Mouse (Mus musculus): ENCODE data around the gene F830045P16Rik. TPM values are rescaled to one million over a fixed set of nuclear protein-coding genes. Genes with fewer than 3 reads are reported as not detected.

F830045P16Rik gene
- polyA plus RNA-seq (2015; fragmentation: Nextera tagmentation; extraction: Ambion mirVana): not detected in 2 replicates

DNA sequence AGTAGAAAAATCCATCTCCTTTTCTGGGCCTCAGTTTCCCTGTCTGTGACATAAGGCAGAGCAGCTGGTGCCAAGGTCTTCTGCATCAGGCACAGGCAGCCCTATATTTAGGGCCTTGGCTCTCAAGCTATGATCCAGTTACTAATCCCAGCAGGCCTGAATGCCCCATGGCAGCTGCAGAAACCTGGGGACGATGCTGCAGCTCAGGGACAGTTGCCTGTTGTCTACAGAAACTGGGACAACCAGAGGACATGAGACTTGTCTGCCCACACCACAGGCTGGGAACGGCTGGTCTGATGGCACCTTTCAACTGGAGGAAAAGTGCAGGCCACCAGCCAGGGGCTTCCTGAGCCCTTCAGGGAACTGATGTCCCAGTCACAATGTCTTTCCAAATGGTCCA lies at the start of gene F830045P16Rik:
TSS of gene F830045P16Rik (minus strand) at position 226 of the 400 bp plus-strand sequence.
- Histone ChIP-seq H3K9ac (no peak within 1 kb of the TSS), H3K4me2 (no peak within 1 kb of the TSS), H3K36me3 (no peaks in the 10 kb centered on the region), H3K9me3 (no peaks in the 10 kb centered on the region), H3K4me3 (no peak within 1 kb of the TSS), H3K27me3 (peaks cover 48% of the 10 kb centered on the region), H3K27ac (no peak within 1 kb of the TSS), H3K4me1 (replicated peaks) (peaks cover 12% of the 10 kb centered on the region)
- 61% methylated on average over 2 of the region's 2 CpGs for WGBS
- no peak for ATAC-seq (ENCODE audit: low FRiP score)

DNA sequence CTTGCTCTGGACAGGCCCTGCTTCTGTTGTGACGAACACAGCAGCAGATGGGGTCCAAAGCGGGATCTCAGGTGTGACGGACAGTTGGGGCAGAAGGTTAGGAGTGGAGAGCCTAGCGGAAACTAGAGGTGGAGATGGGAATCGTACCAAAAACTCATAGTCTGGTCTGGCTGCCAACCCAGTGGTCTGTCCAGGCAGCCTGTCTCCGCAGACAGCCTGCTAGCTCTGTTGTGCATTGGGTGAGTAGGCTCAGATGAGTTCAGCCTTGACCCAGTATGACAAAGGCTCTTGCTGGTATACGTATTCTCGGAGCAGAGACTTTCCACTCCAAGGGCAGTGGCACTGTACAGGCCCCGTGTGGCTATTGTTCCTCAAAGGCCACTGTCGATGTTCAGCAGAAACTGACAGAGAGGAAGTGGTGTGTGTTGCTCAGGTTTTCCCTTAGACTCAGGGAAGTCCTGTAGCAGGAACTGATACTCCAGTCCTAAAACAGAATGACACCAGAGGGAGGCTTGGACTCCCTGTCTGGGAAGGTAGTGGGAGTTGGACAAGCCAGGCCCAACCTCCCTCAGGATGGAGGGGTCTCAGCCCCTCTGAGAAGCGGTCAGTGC lies 49.6 kb upstream of the F830045P16Rik start:
- H3K9me3 ChIP-seq: no peaks in the 10 kb centered on the region
- 81% methylated on average over 11 of the region's 11 CpGs for WGBS

DNA sequence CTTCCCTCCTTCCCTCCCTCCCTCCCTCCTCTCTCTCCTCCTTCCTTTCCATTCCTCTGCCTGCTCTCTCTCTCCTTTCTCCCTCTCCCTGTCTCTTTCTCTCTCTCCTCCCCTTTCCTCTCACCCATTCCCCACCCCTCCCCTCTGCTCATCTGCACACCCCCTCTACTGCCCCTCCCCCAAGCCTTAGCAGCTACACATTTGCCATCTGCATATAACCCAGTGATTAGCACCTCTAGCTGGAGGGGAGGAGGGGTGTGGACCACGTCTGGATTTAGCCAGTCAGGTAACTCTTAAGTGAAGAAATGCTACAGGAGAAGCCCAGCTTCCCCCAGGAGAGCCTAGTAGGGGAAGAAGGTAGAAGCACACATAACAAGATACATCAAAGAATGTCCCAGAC lies 48.5 kb upstream of the F830045P16Rik start:
- Histone ChIP-seq H3K4me2 (no peak overlapping the region), H3K27ac (no peak overlapping the region), H3K9ac (no peak overlapping the region), H3K4me3 (no peak overlapping the region), H3K27me3 (0 out of 2 replicates have a peak, but pooled peaks cover 3% of the 10 kb centered on the region), H3K36me3 (no peaks in the 10 kb centered on the region), H3K4me1 (replicated peaks) (peaks cover 20% of the 10 kb centered on the region), H3K9me3 (no peaks in the 10 kb centered on the region)
- WGBS: 8% methylated on average over 1 of the region's 1 CpGs
- ATAC-seq (ENCODE audit: low FRiP score): no peak

More for the DNA sequence above, 49.6 kb upstream of the F830045P16Rik start:
- Histone ChIP-seq H3K4me3 (no peak overlapping the region), H3K9ac (no peak overlapping the region), H3K4me2 (no peak overlapping the region), H3K27me3 (0 out of 2 replicates have a peak, but pooled peaks cover 3% of the 10 kb centered on the region), H3K27ac (no peak overlapping the region), H3K36me3 (no peaks in the 10 kb centered on the region), H3K4me1 (replicated peaks) (peaks cover 20% of the 10 kb centered on the region)
- ATAC-seq (ENCODE audit: low FRiP score): no peak

DNA sequence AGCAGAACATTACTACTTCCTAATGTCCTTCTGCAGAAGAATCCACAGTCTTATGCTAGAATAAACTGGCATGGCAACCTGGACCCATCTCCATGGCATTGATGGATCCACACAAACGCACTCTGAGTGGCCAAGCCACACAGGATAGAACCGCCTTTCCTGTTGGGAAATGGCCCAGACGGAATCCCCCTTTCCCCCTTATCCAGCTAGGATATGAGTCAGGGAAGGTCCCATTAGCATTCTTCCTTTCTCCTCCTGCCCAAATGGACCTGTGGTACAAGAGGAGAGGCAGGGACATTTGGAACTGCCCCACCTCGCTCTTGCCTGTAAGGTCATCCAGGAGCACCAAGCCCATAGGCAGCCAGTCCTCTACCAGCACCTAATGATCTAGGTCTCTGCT lies 45.9 kb upstream of the F830045P16Rik start:
- Histone ChIP-seq H3K4me2 (no peak overlapping the region), H3K9ac (no peak overlapping the region), H3K4me1 (replicated peaks) (peaks cover 13% of the 10 kb centered on the region; the same call in 1 of the 2 replicates), H3K36me3 (no peaks in the 10 kb centered on the region), H3K27me3 (peaks cover 10% of the 10 kb centered on the region; the same call in 1 of the 2 replicates), H3K9me3 (no peaks in the 10 kb centered on the region), H3K4me3 (no peak overlapping the region), H3K27ac (no peak overlapping the region)
- WGBS: 88% methylated on average over 4 of the region's 4 CpGs
- no peak for ATAC-seq (ENCODE audit: low FRiP score)

DNA sequence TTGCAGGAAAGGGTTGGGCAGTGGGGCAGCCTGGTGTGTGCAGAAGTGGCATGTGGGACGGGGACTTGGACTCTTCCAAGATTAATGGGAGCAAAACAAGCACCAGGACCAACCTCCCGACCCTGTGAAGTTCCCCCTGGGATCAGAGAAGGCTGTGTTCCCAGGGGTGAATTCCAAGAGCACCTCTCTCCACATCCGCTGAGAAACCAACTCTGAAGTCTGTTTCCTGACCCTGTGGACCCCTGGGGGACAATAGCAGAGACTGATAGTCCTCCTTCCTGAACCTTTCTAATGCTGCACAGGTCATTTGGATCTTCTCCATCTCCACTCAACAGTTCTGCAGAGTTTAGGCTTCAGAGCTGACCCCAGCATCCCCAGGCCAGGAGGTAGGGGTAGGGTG lies 45.4 kb upstream of the F830045P16Rik start:
- Histone ChIP-seq H3K4me3 (no peak overlapping the region), H3K36me3 (no peaks in the 10 kb centered on the region), H3K4me1 (replicated peaks) (peaks cover 13% of the 10 kb centered on the region; the same call in 1 of the 2 replicates), H3K9me3 (no peaks in the 10 kb centered on the region), H3K27ac (no peak overlapping the region), H3K4me2 (no peak overlapping the region), H3K27me3 (peaks cover 14% of the 10 kb centered on the region; the same call in 1 of the 2 replicates), H3K9ac (no peak overlapping the region)
- WGBS: 66% methylated on average over 3 of the region's 3 CpGs
- ATAC-seq (ENCODE audit: low FRiP score): no peak

DNA sequence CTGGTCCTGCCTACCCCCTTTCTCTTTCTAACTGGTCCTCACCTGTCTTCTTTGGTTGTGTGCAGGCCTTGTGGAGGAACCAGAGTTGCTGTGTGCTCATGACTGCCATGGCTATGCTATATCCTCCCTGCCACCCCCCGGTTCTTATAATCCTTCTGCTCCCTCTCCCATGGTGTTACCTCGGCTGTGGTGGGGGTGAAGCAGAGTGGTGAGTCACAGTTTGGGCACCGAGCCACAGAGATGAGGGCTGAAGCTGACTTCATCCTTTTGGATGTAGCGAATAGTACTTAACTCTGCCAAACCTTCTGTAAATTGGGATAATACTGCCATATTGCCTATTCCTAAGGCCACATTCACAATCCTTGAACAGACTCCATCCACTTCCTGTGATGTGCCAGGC lies 44.3 kb upstream of the F830045P16Rik start:
- peaks cover 16% of the 10 kb centered on the region; the same call in 1 of the 2 replicates for H3K27me3 ChIP-seq
- no peak overlapping the region for H3K9ac ChIP-seq
- H3K4me2 ChIP-seq: no peak overlapping the region
- ATAC-seq (ENCODE audit: low FRiP score): no peak
- no peak overlapping the region for H3K27ac ChIP-seq
- peaks cover 8% of the 10 kb centered on the region; the same call in 1 of the 2 replicates for H3K4me1 ChIP-seq (replicated peaks)
- H3K4me3 ChIP-seq: no peak overlapping the region
- H3K36me3 ChIP-seq: no peaks in the 10 kb centered on the region
- H3K9me3 ChIP-seq: no peaks in the 10 kb centered on the region
- 91% methylated on average over 4 of the region's 4 CpGs for WGBS

DNA sequence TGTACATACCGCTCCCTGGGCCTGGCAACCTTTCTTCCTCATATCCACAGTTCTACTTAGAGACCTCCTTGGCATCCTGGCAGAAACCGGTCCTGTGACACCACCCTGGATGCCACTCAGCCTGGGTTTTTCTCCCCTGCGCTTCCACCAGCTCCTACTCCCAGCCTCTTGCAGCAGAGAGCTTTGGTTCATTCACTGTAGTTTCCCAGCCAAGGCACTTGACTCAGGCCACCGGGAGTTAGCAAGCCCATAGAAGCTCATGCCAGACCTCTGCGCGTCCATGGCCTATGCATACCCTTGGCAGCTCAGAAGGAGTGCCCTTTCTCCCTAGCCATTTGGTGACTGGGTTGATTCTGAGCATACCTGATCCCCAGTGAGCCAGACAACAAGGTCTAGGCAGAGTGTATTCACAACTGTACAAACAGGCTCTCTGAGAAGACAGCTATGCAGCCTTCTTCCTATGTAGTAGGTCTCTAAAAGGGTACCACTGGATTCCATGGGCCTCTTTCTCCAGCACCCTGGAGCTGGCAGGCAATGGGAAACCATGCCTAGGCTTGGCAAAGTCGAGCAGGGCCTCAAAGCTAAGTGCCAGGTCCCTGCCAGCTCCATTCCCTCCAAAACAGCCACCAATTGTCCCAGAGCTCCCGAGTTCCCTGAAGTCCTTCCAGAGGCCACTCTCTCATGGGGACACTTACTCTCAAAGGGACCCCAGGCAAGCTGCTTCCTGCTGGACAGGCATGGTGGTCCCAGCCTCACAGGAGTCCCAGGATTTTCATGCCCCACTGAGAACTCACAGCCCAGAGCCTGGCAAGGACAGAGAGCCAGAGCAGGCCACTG lies 40.4 kb upstream of the F830045P16Rik start:
- peaks cover 22% of the 10 kb centered on the region for H3K27me3 ChIP-seq
- 0 out of 2 replicates have a peak overlapping the region, but pooled peaks have one; percentile 30 for H3K9ac ChIP-seq
- no peaks in the 10 kb centered on the region for H3K9me3 ChIP-seq
- WGBS: 87% methylated on average over 8 of the region's 8 CpGs
- no peak overlapping the region for H3K4me2 ChIP-seq
- H3K36me3 ChIP-seq: no peaks in the 10 kb centered on the region
- no peak overlapping the region for H3K4me3 ChIP-seq
- H3K4me1 ChIP-seq (replicated peaks): peaks cover 24% of the 10 kb centered on the region
- ATAC-seq (ENCODE audit: low FRiP score): no peak
- H3K27ac ChIP-seq: no peak overlapping the region

DNA sequence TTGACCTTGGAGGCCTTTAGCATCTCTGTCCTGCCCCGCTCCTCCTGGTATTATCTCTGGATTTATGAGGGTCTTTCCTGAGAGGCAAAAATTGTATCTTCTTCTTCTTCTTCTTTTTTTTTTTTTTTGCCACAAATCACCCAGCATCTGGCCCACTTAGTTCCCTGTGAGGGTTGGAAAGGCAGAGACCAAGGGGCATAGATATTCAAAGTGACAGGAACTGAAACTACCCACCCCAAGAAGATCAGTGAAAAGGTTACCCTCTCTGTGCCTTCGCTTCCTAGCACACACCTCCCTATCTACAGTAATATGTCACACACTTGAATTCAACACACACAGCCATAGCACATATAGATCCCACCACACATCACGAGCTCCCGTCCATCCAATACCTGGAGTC lies 38.7 kb upstream of the F830045P16Rik start:
- peak overlapping the region; percentile 53 for H3K4me2 ChIP-seq
- WGBS: 91% methylated on average over 4 of the region's 4 CpGs
- peak overlapping the region; percentile 78 for H3K27ac ChIP-seq
- H3K9me3 ChIP-seq: no peaks in the 10 kb centered on the region
- H3K27me3 ChIP-seq: peaks cover 30% of the 10 kb centered on the region
- H3K4me1 ChIP-seq (replicated peaks): peaks cover 24% of the 10 kb centered on the region
- H3K9ac ChIP-seq: peak overlapping the region; percentile 59; the same call in 1 of the 2 replicates
- no peaks in the 10 kb centered on the region for H3K36me3 ChIP-seq
- H3K4me3 ChIP-seq: no peak overlapping the region
- no peak for ATAC-seq (ENCODE audit: low FRiP score)

DNA sequence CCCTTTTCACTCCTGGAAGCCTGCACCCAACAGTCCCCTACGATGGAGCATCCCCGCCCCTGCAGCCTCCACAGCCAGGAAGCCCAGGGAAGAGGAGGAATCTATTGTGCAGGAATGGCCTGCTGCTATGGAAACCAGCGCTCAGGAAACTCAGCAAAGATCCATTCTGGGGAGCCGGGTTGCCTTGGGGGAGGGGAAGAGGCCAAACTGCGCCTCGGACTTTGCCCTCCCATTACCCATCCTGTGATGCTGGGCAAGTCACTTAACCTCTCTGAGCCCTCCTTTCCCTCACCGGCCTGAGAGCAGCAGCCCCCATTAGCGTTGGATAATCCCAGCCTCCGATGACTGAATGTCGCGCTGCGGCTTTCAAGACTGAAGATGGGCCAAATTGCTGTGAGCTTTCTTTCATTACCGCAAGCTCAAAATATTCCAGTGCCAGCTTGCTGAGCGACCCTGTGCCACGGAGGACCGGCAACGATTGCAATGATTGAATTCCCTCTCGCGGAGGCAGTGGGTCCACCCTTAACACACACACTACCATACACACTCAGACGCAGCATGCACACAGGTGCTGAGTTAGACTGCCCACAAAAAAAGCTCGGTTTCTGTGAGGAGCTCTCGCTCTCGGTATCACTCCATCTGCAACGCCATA lies 38.1 kb upstream of the F830045P16Rik start:
- Histone ChIP-seq H3K27me3 (peaks cover 30% of the 10 kb centered on the region), H3K4me2 (peak overlapping the region; percentile 53), H3K9ac (peak overlapping the region; percentile 59; the same call in 1 of the 2 replicates), H3K9me3 (no peaks in the 10 kb centered on the region), H3K27ac (peak overlapping the region; percentile 78), H3K36me3 (no peaks in the 10 kb centered on the region), H3K4me1 (replicated peaks) (peaks cover 24% of the 10 kb centered on the region), H3K4me3 (peak overlapping the region; percentile 29)
- WGBS: 5% methylated on average over 24 of the region's 24 CpGs
- peak; percentile 89 for ATAC-seq (ENCODE audit: low FRiP score)

DNA sequence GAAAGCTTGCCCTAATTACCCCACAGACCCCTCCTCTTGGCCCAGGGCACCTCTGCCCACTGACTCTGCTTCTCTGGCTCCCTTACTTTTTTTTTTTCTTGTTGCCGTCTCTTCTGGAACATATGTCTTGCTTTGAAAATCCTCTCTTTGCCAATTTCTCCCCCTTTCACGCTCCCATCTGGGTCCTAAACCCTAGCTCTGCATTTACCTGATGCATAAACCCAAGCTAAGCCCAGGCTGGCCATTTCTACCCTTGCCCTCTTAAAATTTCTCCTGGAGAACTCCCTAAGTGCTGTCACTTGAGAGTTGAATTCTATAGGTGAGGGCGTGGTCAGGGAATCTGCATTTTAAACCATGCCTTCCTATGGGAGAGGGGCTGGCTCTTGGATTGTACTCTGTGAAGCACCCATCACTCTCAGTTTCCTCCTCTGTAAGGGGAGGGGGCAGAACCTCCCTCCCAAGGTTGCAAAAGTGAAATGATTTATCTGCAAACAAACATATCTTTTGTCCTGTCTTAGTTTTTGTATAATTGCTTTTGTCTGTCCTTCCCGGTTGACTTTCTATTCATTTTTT lies 37.4 kb upstream of the F830045P16Rik start:
- peak overlapping the region; percentile 59; the same call in 1 of the 2 replicates for H3K9ac ChIP-seq
- peaks cover 24% of the 10 kb centered on the region for H3K4me1 ChIP-seq (replicated peaks)
- 12% methylated on average over 4 of the region's 4 CpGs for WGBS
- H3K4me3 ChIP-seq: peak overlapping the region; percentile 29; the same call in 1 of the 2 replicates
- peak overlapping the region; percentile 78 for H3K27ac ChIP-seq
- no peaks in the 10 kb centered on the region for H3K36me3 ChIP-seq
- H3K4me2 ChIP-seq: peak overlapping the region; percentile 53
- no peaks in the 10 kb centered on the region for H3K9me3 ChIP-seq
- H3K27me3 ChIP-seq: peaks cover 24% of the 10 kb centered on the region
- 0 out of 2 replicates have a peak, but pooled peaks have one; percentile 22 for ATAC-seq (ENCODE audit: low FRiP score)

DNA sequence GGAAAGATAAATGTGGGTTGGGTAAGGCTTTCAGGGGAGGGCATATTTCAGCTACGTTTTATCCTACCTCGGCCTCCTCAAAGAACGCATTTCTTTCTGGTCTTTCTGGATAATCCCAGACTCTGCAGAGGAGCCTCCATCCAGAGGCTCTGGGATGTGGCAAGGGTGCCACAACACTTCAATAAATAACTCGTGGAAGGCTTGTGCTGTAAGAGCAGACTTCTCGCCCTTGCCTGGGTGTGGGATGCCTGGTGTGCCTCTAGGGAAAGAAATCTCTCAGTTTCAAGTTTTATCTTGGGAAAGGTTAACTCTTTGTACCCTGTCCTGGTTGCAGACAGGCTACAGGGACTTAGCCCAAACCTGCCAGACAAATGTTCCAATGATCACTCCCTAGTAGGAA lies 33.2 kb upstream of the F830045P16Rik start:
- no peak for ATAC-seq (ENCODE audit: low FRiP score)
- 82% methylated on average over 5 of the region's 5 CpGs for WGBS
- no peak overlapping the region for H3K4me2 ChIP-seq

More for the DNA sequence above, 33.2 kb upstream of the F830045P16Rik start:
- Histone ChIP-seq H3K27ac (no peak overlapping the region), H3K4me1 (replicated peaks) (peaks cover 15% of the 10 kb centered on the region), H3K27me3 (peaks cover 16% of the 10 kb centered on the region), H3K36me3 (no peaks in the 10 kb centered on the region), H3K9ac (no peak overlapping the region), H3K9me3 (no peaks in the 10 kb centered on the region), H3K4me3 (no peak overlapping the region)
